Mouse (Mus musculus) effector memory CD4-positive, alpha-beta T cell, adult 7 months (primary cell): ENCODE data around the gene Ncoa3. TPM values are rescaled to one million over a fixed set of nuclear protein-coding genes. Genes with fewer than 3 reads are reported as not detected.

ENCODE experiments used
- polyA plus RNA-seq: library from polyadenylated mRNA; unstranded; fragments of 100-300 nt; shearing (Covaris generic); gene quantifications from one replicate; pipeline ENCODE4 v1.2.1, GENCODE M21; 2017

Gene Ncoa3
- 68.2 TPM for polyA plus RNA-seq

DNA sequence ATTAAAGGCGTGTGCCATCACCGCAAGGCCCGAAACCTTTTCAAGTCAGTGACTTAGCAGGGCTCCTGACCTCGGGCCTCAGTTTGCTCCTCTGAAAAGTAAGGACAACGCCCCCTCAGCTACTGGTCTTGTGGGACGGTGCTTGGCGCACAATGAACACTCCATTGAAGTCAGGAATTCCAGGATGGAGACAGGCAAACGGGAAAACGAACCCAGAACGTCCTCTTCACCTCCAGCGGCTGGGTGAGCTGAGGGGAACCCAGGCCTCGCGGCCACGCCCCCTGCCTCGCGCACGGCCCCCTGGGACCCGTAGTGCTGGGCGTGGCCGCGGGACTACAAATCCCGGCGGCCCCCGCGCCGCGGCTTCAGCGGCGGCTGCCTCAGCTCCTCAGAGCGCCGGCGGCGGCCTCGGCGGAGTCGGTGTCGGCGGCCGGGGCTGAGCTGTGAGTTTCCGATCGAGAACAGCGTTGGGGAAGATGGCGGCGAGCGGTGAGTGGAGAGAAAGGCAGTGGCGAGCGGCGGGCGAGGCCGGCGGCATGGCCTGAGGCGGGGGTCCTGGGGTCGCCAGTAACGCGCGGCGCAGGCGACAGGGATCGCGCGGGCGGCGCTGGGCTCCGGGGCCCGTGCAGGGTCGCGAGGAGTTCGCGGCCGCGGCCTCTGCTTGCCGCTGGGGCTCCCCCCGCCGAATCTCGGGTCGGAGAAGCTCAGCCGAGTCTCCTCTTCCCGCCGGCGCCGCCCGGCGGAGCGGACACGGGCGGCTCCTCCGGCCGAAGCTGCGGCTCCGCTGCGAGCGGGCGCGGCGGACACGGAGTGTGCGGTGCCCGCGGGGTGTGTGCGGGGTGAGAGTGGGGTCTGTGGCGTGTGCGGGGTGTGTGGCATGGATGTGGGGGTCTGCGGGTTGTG, at the start of gene Ncoa3:
TSS of gene Ncoa3 (plus strand) at position 367 of the 903 bp plus-strand sequence.

Other genes with a start within 250 kb of the Ncoa3 start
- gene Zmynd8, start 93.6 kb upstream of the Ncoa3 start, polyA plus RNA-seq = 36.0 TPM
- gene Sulf2, start 163.0 kb downstream of the Ncoa3 start, polyA plus RNA-seq = 1.5 TPM